Mouse (Mus musculus): Measurements from ENCODE around the gene 4931428L18Rik.

- TF ChIP-seq CTCF (IDR thresholded peaks at IDR 0.05; ENCODE audit: low read depth, low read length), result no peak
- TF ChIP-seq EP300 (IDR thresholded peaks at IDR 0.05; ENCODE audit: insufficient read depth, low read depth, low read length), result no peak
These were observed 57.0 kb downstream of the 4931428L18Rik start for GRCm38 (mm10) chr1:31165326-31166121.

Measured in ES-Bruce4 (cell line).